Mouse (Mus musculus): ENCODE measurements around the gene Fxyd7. TPM values are rescaled to one million over a fixed set of nuclear protein-coding genes. Genes with fewer than 3 reads are reported as not detected.

The Fxyd7 gene
- polyA plus RNA-seq, 1 experiment, result 7.5 TPM

- Histone ChIP-seq H3K4me3 (replicated peaks; ENCODE audit: extremely low read depth, low read depth, low read length) (peak overlapping the region; percentile 60), H3K4me1 (ENCODE audit: control insufficient read depth, insufficient read depth, low read length) (peaks cover 3% of the 10 kb centered on the region)
- no peak for DNase-seq
- TF ChIP-seq CTCF (IDR thresholded peaks at IDR 0.05; ENCODE audit: insufficient read depth, low read length), result no peak
- TF ChIP-seq POLR2A (IDR thresholded peaks at IDR 0.05; ENCODE audit: borderline replicate concordance, extremely low read depth, low read depth, low read length), result peak; percentile 28; the same call in 1 of the 2 replicates
- WGBS, result 49% methylated on average over 11 of the region's 11 CpGs
These were observed 3.5 kb upstream of the Fxyd7 start for GRCm38 (mm10) chr7:31054661-31055320.

- peaks cover 3% of the 10 kb centered on the region for H3K4me1 ChIP-seq (ENCODE audit: control insufficient read depth, insufficient read depth, low read length)
- DNase-seq, result no peak
- WGBS, result 31% methylated on average over 10 of the region's 10 CpGs
- peak overlapping the region; percentile 60 for H3K4me3 ChIP-seq (replicated peaks; ENCODE audit: extremely low read depth, low read depth, low read length)
- TF ChIP-seq POLR2A (IDR thresholded peaks at IDR 0.05; ENCODE audit: borderline replicate concordance, extremely low read depth, low read depth, low read length) (no peak), CTCF (IDR thresholded peaks at IDR 0.05; ENCODE audit: insufficient read depth, low read length) (no peak)
These were observed 2.7 kb upstream of the Fxyd7 start for GRCm38 (mm10) chr7:31053882-31054447.

GRCm38 (mm10) chr7:31052636-31053434, 1.6 kb upstream of the Fxyd7 start:
- DNase-seq, result no peak
- 19% methylated on average over 34 of the region's 34 CpGs for WGBS
- H3K4me3 ChIP-seq (replicated peaks; ENCODE audit: extremely low read depth, low read depth, low read length), result no peak overlapping the region
- peaks cover 3% of the 10 kb centered on the region for H3K4me1 ChIP-seq (ENCODE audit: control insufficient read depth, insufficient read depth, low read length)
- no peak for TF ChIP-seq CTCF (IDR thresholded peaks at IDR 0.05; ENCODE audit: insufficient read depth, low read length)
- 0 out of 2 replicates have a peak, but pooled peaks have one; percentile 11 for TF ChIP-seq POLR2A (IDR thresholded peaks at IDR 0.05; ENCODE audit: borderline replicate concordance, extremely low read depth, low read depth, low read length)

- no peak overlapping the region for H3K4me3 ChIP-seq (replicated peaks; ENCODE audit: extremely low read depth, low read depth, low read length)
- peaks cover 3% of the 10 kb centered on the region for H3K4me1 ChIP-seq (ENCODE audit: control insufficient read depth, insufficient read depth, low read length)
- WGBS, result 18% methylated on average over 22 of the region's 22 CpGs
- DNase-seq, result no peak
- TF ChIP-seq POLR2A (IDR thresholded peaks at IDR 0.05; ENCODE audit: borderline replicate concordance, extremely low read depth, low read depth, low read length) (no peak), CTCF (IDR thresholded peaks at IDR 0.05; ENCODE audit: insufficient read depth, low read length) (no peak)
These were observed 976 bp upstream of the Fxyd7 start for GRCm38 (mm10) chr7:31052251-31052635.

GRCm38 (mm10) chr7:31050921-31051320, 346 bp downstream of the Fxyd7 start:
- no peak for DNase-seq
- peaks cover 3% of the 10 kb centered on the region for H3K4me1 ChIP-seq (ENCODE audit: control insufficient read depth, insufficient read depth, low read length)
- WGBS, result 12% methylated on average over 9 of the region's 9 CpGs
- TF ChIP-seq POLR2A (IDR thresholded peaks at IDR 0.05; ENCODE audit: borderline replicate concordance, extremely low read depth, low read depth, low read length), result no peak
- no peak for TF ChIP-seq CTCF (IDR thresholded peaks at IDR 0.05; ENCODE audit: insufficient read depth, low read length)
- no peak overlapping the region for H3K4me3 ChIP-seq (replicated peaks; ENCODE audit: extremely low read depth, low read depth, low read length)

- DNase-seq, result no peak
- Histone ChIP-seq H3K4me1 (ENCODE audit: control insufficient read depth, insufficient read depth, low read length) (peaks cover 3% of the 10 kb centered on the region), H3K4me3 (replicated peaks; ENCODE audit: extremely low read depth, low read depth, low read length) (no peak overlapping the region)
- 20% methylated on average over 6 of the region's 6 CpGs for WGBS
- TF ChIP-seq POLR2A (IDR thresholded peaks at IDR 0.05; ENCODE audit: borderline replicate concordance, extremely low read depth, low read depth, low read length) (no peak), CTCF (IDR thresholded peaks at IDR 0.05; ENCODE audit: insufficient read depth, low read length) (no peak)
These were observed 780 bp downstream of the Fxyd7 start for GRCm38 (mm10) chr7:31050487-31050886.

GRCm38 (mm10) chr7:31049846-31050281, 1.4 kb downstream of the Fxyd7 start:
- TF ChIP-seq CTCF (IDR thresholded peaks at IDR 0.05; ENCODE audit: insufficient read depth, low read length), result no peak
- no peak for TF ChIP-seq POLR2A (IDR thresholded peaks at IDR 0.05; ENCODE audit: borderline replicate concordance, extremely low read depth, low read depth, low read length)
- WGBS, result 12% methylated on average over 15 of the region's 15 CpGs
- H3K4me3 ChIP-seq (replicated peaks; ENCODE audit: extremely low read depth, low read depth, low read length), result no peak overlapping the region
- DNase-seq, result no peak
- H3K4me1 ChIP-seq (ENCODE audit: control insufficient read depth, insufficient read depth, low read length), result peaks cover 3% of the 10 kb centered on the region

- no peak overlapping the region for H3K4me3 ChIP-seq (replicated peaks; ENCODE audit: extremely low read depth, low read depth, low read length)
- DNase-seq, result no peak
- H3K4me1 ChIP-seq (ENCODE audit: control insufficient read depth, insufficient read depth, low read length), result peaks cover 3% of the 10 kb centered on the region
- TF ChIP-seq CTCF (IDR thresholded peaks at IDR 0.05; ENCODE audit: insufficient read depth, low read length), result no peak
- no peak for TF ChIP-seq POLR2A (IDR thresholded peaks at IDR 0.05; ENCODE audit: borderline replicate concordance, extremely low read depth, low read depth, low read length)
- 23% methylated on average over 5 of the region's 5 CpGs for WGBS
These were observed 2.0 kb downstream of the Fxyd7 start for GRCm38 (mm10) chr7:31049135-31049845.

GRCm38 (mm10) chr7:31042431-31042910, 8.8 kb downstream of the Fxyd7 start, which contains the start of gene Fxyd5:
Gene Fxyd5 (minus strand): TSS chr7:31042481.
- peak within 1 kb of the TSS; percentile 91 for H3K4me3 ChIP-seq (replicated peaks; ENCODE audit: extremely low read depth, low read depth, low read length)
- no peak for DNase-seq
- TF ChIP-seq CTCF (IDR thresholded peaks at IDR 0.05; ENCODE audit: insufficient read depth, low read length), result no peak
- no peak for TF ChIP-seq POLR2A (IDR thresholded peaks at IDR 0.05; ENCODE audit: borderline replicate concordance, extremely low read depth, low read depth, low read length)
- H3K4me1 ChIP-seq (ENCODE audit: control insufficient read depth, insufficient read depth, low read length), result peaks cover 5% of the 10 kb centered on the region
- WGBS, result 48% methylated on average over 10 of the region's 10 CpGs
